Mouse (Mus musculus) forebrain, embryonic 12.5 days (tissue): ENCODE measurements around the gene Disp2. TPM values are rescaled to one million over a fixed set of nuclear protein-coding genes. Genes with fewer than 3 reads are reported as not detected.

Source experiments
- ATAC-seq: fragments of 200-750 bp; cut with Nextera tagmentation; 2 replicates; pipeline ENCODE4 v1.8.0; 2017; ENCODE audit warnings: moderate TSS enrichment; ENCODE audit not compliant: low FRiP score
- H3K27ac ChIP-seq: fragments of 300-500 bp; sonication (generic); 2 replicates; pipeline ENCODE4 v1.5.1; 2016; ENCODE audit warnings: mild to moderate bottlenecking
- H3K27me3 ChIP-seq: fragments of 300-500 bp; sonication (generic); 2 replicates; pipeline ENCODE4 v1.6.1; 2016; ENCODE audit warnings: mild to moderate bottlenecking
- H3K36me3 ChIP-seq: fragments of 300-500 bp; sonication (generic); replicated peaks from 2 replicates; pipeline ENCODE4 v1.6.1; 2016; ENCODE audit warnings: mild to moderate bottlenecking
- H3K4me1 ChIP-seq: fragments of 300-500 bp; sonication (generic); 2 replicates; pipeline ENCODE4 v1.6.1; 2016
- H3K4me2 ChIP-seq: fragments of 300-500 bp; sonication (generic); 2 replicates; pipeline ENCODE4 v1.6.1; 2016; ENCODE audit warnings: mild to moderate bottlenecking, moderate library complexity
- H3K4me3 ChIP-seq: fragments of 300-500 bp; sonication (generic); replicated peaks from 2 replicates; pipeline ENCODE4 v1.5.1; 2016; ENCODE audit warnings: mild to moderate bottlenecking
- H3K9ac ChIP-seq: fragments of 300-500 bp; sonication (generic); 2 replicates; pipeline ENCODE4 v1.6.1; 2016; ENCODE audit warnings: mild to moderate bottlenecking
- H3K9me3 ChIP-seq: fragments of 300-500 bp; sonication (generic); 2 replicates; pipeline ENCODE4 v1.6.1; 2016
- WGBS: fragments of 180-500 bp; shearing (Covaris S2); methylation state at CpG from one replicate; pipeline ENCODE4 v1.1.7; 2016; 5-methylcytosine and 5-hydroxymethylcytosine counted together
- polyA plus RNA-seq: library from polyadenylated mRNA; unstranded; fragments of >200 nt; fragmentation: Nextera tagmentation; extraction: Ambion mirVana; gene quantifications from 2 replicates; pipeline ENCODE4 v1.2.1, GENCODE M21; 2016

Disp2 gene
- polyA plus RNA-seq, 1 experiment from 2014 or later, result 11.5 TPM

- Histone ChIP-seq H3K9ac (peak overlapping the region; percentile 87), H3K4me1 (peaks cover 45% of the 10 kb centered on the region), H3K36me3 (peaks cover 4% of the 10 kb centered on the region; the same call in 1 of the 2 replicates), H3K27me3 (peaks cover 40% of the 10 kb centered on the region), H3K4me2 (peak overlapping the region; percentile 98), H3K4me3 (peak overlapping the region; percentile 94), H3K9me3 (no peaks in the 10 kb centered on the region), H3K27ac (peak overlapping the region; percentile 37; the same call in 1 of the 2 replicates)
- 0% methylated on average over 92 of the region's 113 CpGs for WGBS
- peak; percentile 48 for ATAC-seq
These were observed 33.3 kb upstream of the Disp2 start for GRCm38 (mm10) chr2:118745915-118746901.

- H3K4me1 ChIP-seq, result peaks cover 48% of the 10 kb centered on the region
- peaks cover 32% of the 10 kb centered on the region for H3K27me3 ChIP-seq
- WGBS, result 37% methylated on average over 10 of the region's 10 CpGs
These were observed 32.1 kb upstream of the Disp2 start for GRCm38 (mm10) chr2:118747301-118747960.

GRCm38 (mm10) chr2:118749341-118749884 lies 30.1 kb upstream of the Disp2 start:
- Histone ChIP-seq H3K4me2 (peak overlapping the region; percentile 22), H3K9ac (peak overlapping the region; percentile 17; the same call in 1 of the 2 replicates), H3K27me3 (peaks cover 16% of the 10 kb centered on the region), H3K36me3 (peaks cover 4% of the 10 kb centered on the region; the same call in 1 of the 2 replicates), H3K27ac (peak overlapping the region; percentile 50; the same call in 1 of the 2 replicates), H3K4me1 (peaks cover 49% of the 10 kb centered on the region), H3K9me3 (no peaks in the 10 kb centered on the region), H3K4me3 (no peak overlapping the region)
- no peak for ATAC-seq
- WGBS, result 15% methylated on average over 10 of the region's 10 CpGs

More at GRCm38 (mm10) chr2:118747301-118747960, 32.1 kb upstream of the Disp2 start:
- H3K4me2 ChIP-seq, result peak overlapping the region; percentile 98
- no peak for ATAC-seq
- no peak overlapping the region for H3K27ac ChIP-seq
- H3K9me3 ChIP-seq, result no peaks in the 10 kb centered on the region
- peaks cover 4% of the 10 kb centered on the region; the same call in 1 of the 2 replicates for H3K36me3 ChIP-seq
- peak overlapping the region; percentile 94 for H3K4me3 ChIP-seq
- H3K9ac ChIP-seq, result no peak overlapping the region

DNA sequence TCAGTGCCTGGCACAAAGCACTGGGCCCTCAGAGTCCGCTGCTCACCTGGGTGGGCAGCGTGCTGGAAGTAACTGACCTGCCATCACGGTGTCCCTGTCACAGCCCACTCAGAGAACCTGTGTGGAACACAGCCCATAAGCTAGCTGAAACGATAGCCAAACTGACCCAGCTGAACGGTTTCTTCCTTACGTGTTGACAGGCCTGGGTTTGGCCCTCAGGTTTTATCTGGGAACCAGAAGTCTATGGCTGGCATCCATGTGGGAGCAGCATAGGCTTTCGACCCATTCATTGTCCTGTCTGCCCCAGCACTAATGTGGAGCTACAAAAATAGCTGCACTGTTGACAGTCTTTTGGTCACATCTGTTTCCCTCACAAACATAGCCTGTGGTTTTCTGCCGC lies 29.0 kb upstream of the Disp2 start:
- Histone ChIP-seq H3K9ac (no peak overlapping the region), H3K4me1 (peaks cover 40% of the 10 kb centered on the region), H3K27ac (no peak overlapping the region), H3K36me3 (peaks cover 4% of the 10 kb centered on the region; the same call in 1 of the 2 replicates), H3K4me2 (no peak overlapping the region), H3K27me3 (peaks cover 14% of the 10 kb centered on the region), H3K9me3 (no peaks in the 10 kb centered on the region), H3K4me3 (no peak overlapping the region)
- no peak for ATAC-seq
- WGBS, result 88% methylated on average over 8 of the region's 8 CpGs

- H3K4me1 ChIP-seq, result peaks cover 34% of the 10 kb centered on the region
- no peak overlapping the region for H3K4me2 ChIP-seq
- H3K9ac ChIP-seq, result no peak overlapping the region
- ATAC-seq, result no peak
- WGBS, result 74% methylated on average over 16 of the region's 16 CpGs
- H3K4me3 ChIP-seq, result no peak overlapping the region
- H3K36me3 ChIP-seq, result peaks cover 4% of the 10 kb centered on the region; the same call in 1 of the 2 replicates
- no peaks in the 10 kb centered on the region for H3K9me3 ChIP-seq
- H3K27me3 ChIP-seq, result peaks cover 20% of the 10 kb centered on the region
- no peak overlapping the region for H3K27ac ChIP-seq
These were observed 27.4 kb upstream of the Disp2 start for GRCm38 (mm10) chr2:118751896-118752791.

DNA sequence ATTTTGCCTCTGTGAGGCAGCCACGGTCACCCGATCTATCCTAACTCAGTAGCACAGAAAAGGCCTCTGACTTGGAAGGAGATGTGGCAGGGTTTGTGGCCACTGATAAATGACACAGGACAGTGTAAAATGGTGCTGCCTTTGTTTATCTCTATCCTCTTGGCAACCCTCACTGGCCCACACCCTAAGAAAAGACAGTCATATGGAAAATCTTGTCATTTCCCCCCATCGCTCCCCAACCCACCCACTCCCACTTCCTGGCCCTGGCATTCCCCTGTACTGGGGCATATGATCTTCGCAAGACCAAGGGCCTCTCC lies 26.8 kb upstream of the Disp2 start:
- peaks cover 28% of the 10 kb centered on the region for H3K4me1 ChIP-seq
- H3K27me3 ChIP-seq, result peaks cover 23% of the 10 kb centered on the region
- H3K9ac ChIP-seq, result no peak overlapping the region
- H3K9me3 ChIP-seq, result no peaks in the 10 kb centered on the region
- no peak overlapping the region for H3K27ac ChIP-seq
- 79% methylated on average over 4 of the region's 4 CpGs for WGBS
- no peak overlapping the region for H3K4me3 ChIP-seq
- no peak overlapping the region for H3K4me2 ChIP-seq
- H3K36me3 ChIP-seq, result peaks cover 4% of the 10 kb centered on the region
- ATAC-seq, result no peak

DNA sequence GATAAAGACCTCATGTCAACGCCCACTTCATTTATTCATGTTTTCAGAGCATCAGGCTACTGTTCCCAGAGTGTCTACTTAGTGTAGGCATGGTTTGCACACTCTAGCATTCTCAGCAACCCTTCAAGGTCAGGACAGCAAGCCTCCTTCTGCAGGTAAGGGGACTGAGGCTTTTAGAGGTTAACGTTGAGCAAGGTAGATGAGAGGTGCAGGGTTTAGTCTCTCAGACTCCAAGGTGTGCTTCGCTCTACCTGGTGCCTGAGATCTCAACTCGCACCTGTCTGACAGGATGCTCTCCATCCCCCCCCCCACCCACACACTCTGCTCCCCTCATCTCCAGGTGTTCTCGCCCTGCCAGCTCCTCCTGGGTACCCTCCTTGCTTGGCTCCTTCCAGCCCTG lies 25.4 kb upstream of the Disp2 start:
- no peak overlapping the region for H3K4me3 ChIP-seq
- no peak overlapping the region for H3K9ac ChIP-seq
- no peak overlapping the region for H3K27ac ChIP-seq
- no peaks in the 10 kb centered on the region for H3K9me3 ChIP-seq
- H3K4me1 ChIP-seq, result peaks cover 19% of the 10 kb centered on the region
- ATAC-seq, result no peak
- peaks cover 2% of the 10 kb centered on the region for H3K36me3 ChIP-seq
- 93% methylated on average over 5 of the region's 5 CpGs for WGBS
- H3K27me3 ChIP-seq, result peaks cover 33% of the 10 kb centered on the region
- no peak overlapping the region for H3K4me2 ChIP-seq

DNA sequence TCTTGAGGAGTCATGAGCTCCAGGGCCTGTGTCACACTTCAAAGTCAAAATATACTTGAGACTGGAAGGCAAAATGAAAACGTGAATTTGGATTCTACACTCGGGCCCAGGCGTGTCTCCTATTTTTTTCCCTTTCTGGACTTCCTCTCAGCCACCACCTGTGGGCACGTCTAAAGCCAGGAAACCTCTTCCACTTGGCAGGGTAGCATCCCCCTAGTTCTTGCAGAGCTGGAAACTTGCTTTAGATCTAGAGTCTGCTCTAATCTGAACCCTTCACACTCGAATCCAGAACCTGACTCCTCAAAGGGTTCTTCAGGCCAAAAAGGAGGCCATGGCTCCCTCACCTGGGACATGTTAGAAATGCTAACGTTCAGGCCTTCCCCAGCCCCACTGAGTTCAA lies 24.1 kb upstream of the Disp2 start:
- no peak overlapping the region for H3K4me3 ChIP-seq
- peaks cover 42% of the 10 kb centered on the region for H3K27me3 ChIP-seq
- no peaks in the 10 kb centered on the region for H3K9me3 ChIP-seq
- no peak overlapping the region for H3K9ac ChIP-seq
- 88% methylated on average over 6 of the region's 6 CpGs for WGBS
- no peak for ATAC-seq
- H3K4me2 ChIP-seq, result no peak overlapping the region
- H3K27ac ChIP-seq, result no peak overlapping the region
- peaks cover 12% of the 10 kb centered on the region for H3K4me1 ChIP-seq
- no peaks in the 10 kb centered on the region; the same call in 1 of the 2 replicates for H3K36me3 ChIP-seq

GRCm38 (mm10) chr2:118756103-118756502 lies 23.4 kb upstream of the Disp2 start:
- ATAC-seq, result no peak
- H3K27ac ChIP-seq, result no peak overlapping the region
- no peak overlapping the region for H3K4me3 ChIP-seq
- no peaks in the 10 kb centered on the region for H3K9me3 ChIP-seq
- H3K27me3 ChIP-seq, result peaks cover 46% of the 10 kb centered on the region
- no peaks in the 10 kb centered on the region; the same call in 1 of the 2 replicates for H3K36me3 ChIP-seq
- H3K4me2 ChIP-seq, result no peak overlapping the region
- H3K9ac ChIP-seq, result no peak overlapping the region
- H3K4me1 ChIP-seq, result peaks cover 13% of the 10 kb centered on the region
- WGBS, result 89% methylated on average over 4 of the region's 4 CpGs

GRCm38 (mm10) chr2:118759828-118760227 lies 19.7 kb upstream of the Disp2 start:
- H3K9me3 ChIP-seq, result no peaks in the 10 kb centered on the region
- 0 out of 2 replicates have a peak, but pooled peaks have one; percentile 42 for ATAC-seq
- 12% methylated on average over 8 of the region's 8 CpGs for WGBS
- H3K27me3 ChIP-seq, result peaks cover 53% of the 10 kb centered on the region
- no peak overlapping the region for H3K4me3 ChIP-seq
- no peaks in the 10 kb centered on the region; the same call in 1 of the 2 replicates for H3K36me3 ChIP-seq
- H3K9ac ChIP-seq, result no peak overlapping the region
- H3K27ac ChIP-seq, result no peak overlapping the region
- H3K4me1 ChIP-seq, result peaks cover 41% of the 10 kb centered on the region
- H3K4me2 ChIP-seq, result no peak overlapping the region

DNA sequence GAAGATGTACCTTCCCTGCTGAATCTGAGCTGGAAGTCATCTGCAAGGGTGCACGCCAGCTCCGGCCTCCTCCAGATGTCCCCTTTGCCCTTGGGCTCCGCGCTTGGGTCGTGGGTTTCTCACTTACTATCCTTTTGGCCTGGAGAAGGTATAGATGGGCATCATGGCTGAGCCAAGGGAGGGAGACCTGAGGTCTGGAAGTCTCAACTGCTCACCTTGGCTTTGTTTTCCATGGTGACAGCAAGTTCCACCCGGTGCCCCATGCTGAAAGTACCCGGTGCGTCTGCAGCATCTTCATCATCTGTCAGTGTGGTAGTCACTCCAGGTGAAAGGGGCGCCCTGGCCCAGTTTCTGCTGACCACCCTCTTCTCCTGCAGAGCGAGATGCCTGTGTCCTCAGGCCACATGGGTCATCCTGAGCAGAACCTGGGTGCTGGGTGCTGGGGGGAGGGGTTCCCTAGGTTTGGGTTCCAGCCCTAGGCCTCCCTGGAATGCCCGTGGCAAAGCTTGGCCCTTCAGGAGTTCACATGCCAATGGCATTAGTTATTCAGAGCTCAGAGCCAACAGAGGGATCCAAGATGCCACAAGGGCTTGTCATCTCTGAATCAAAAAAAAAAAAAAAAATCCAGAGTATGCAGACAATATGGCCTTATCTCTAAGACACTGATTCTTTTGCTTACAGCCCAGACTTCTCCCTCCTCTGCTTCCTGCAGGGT lies 19.1 kb upstream of the Disp2 start:
- Histone ChIP-seq H3K4me1 (peaks cover 41% of the 10 kb centered on the region), H3K27ac (no peak overlapping the region), H3K4me2 (no peak overlapping the region), H3K27me3 (peaks cover 50% of the 10 kb centered on the region), H3K4me3 (no peak overlapping the region), H3K9me3 (no peaks in the 10 kb centered on the region), H3K9ac (peak overlapping the region; percentile 17; the same call in 1 of the 2 replicates), H3K36me3 (no peaks in the 10 kb centered on the region; the same call in 1 of the 2 replicates)
- no peak for ATAC-seq
- WGBS, result 89% methylated on average over 11 of the region's 11 CpGs
